Mouse (Mus musculus): Measurements from ENCODE around the gene Olfr506. TPM values are rescaled to one million over a fixed set of nuclear protein-coding genes. Genes with fewer than 3 reads are reported as not detected.

Gene Olfr506
- total and polyA plus RNA-seq, 3 experiments, result 0.04 TPM; not detected in 2

DNA sequence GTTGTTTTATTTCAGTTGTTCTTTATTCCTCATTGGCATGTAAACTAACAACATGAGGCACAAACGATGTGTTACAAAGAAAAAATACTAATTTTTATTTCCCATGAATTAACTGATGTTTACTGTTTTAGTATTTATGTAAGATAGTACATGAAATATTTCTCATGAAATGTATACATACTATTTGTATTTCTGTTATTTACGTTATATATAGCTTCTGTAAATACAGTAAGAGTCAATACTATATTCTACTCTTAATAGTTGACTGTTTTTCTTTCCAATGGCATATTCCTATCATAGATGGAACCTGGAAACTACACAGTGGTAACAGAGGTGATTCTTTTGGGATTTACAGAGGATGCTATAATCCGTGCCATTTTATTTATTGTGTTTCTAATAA is 19.1 kb downstream of the Olfr506 start, which contains the start of gene Olfr508:
Olfr508 (plus strand) TSS at position 301 of the 400 bp plus-strand sequence.
- no peaks in the 10 kb centered on the region for H3K9me3 ChIP-seq (replicated peaks; ENCODE audit: insufficient read depth, low read length)
- H3K4me3 ChIP-seq (ENCODE audit: control insufficient read depth in 1 of 2, insufficient read depth in 1 of 2, low read depth in 2 of 2, low read length in 2 of 2), result no peak within 1 kb of the TSS
- no peaks in the 10 kb centered on the region for H3K79me2 ChIP-seq (ENCODE audit: control insufficient read depth, insufficient read depth, low read length, poor library complexity)
- DNase-seq (ENCODE audit: low read depth, low spot score), result no peak
- no peak within 1 kb of the TSS for H3K9ac ChIP-seq (ENCODE audit: control insufficient read depth, low read depth, low read length, poor library complexity, severe bottlenecking)
- H3K4me1 ChIP-seq (ENCODE audit: control insufficient read depth in 1 of 2, insufficient read depth in 2 of 2, low read length in 2 of 2), result no peaks in the 10 kb centered on the region
- H3K27me3 ChIP-seq (ENCODE audit: control insufficient read depth in 1 of 2, insufficient read depth in 2 of 2, low read length in 2 of 2), result no peaks in the 10 kb centered on the region
- H3K27ac ChIP-seq (ENCODE audit: control insufficient read depth, low read depth, low read length), result no peak within 1 kb of the TSS
- H3K36me3 ChIP-seq (ENCODE audit: control insufficient read depth in 1 of 2, insufficient read depth in 2 of 2, low read length in 2 of 2), result no peaks in the 10 kb centered on the region
- no peak for TF ChIP-seq TAL1 (IDR thresholded peaks at IDR 0.05; ENCODE audit: low read length)
- TF ChIP-seq ZKSCAN1 (IDR thresholded peaks at IDR 0.05; ENCODE audit: low read depth, low read length), result no peak
- TF ChIP-seq POLR2AphosphoS5 (IDR thresholded peaks at IDR 0.05; ENCODE audit: borderline replicate concordance, low read depth, low read length), result no peak
- no peak for TF ChIP-seq MEF2A (IDR thresholded peaks at IDR 0.05; ENCODE audit: extremely low read depth, insufficient replicate concordance, low read depth, low read length, poor library complexity, severe bottlenecking)
- no peak for TF ChIP-seq MYC (IDR thresholded peaks at IDR 0.05; ENCODE audit: low read depth, low read length)
- TF ChIP-seq ELF1 (IDR thresholded peaks at IDR 0.05; ENCODE audit: low read depth, low read length), result no peak
- TF ChIP-seq UBTF (IDR thresholded peaks at IDR 0.05; ENCODE audit: borderline replicate concordance, insufficient read depth, low read depth, low read length), result no peak
- no peak for TF ChIP-seq ZMIZ1 (IDR thresholded peaks at IDR 0.05; ENCODE audit: low read depth, low read length)
- no peak for TF ChIP-seq POLR2A (IDR thresholded peaks at IDR 0.05; ENCODE audit: control insufficient read depth in 1 of 2, insufficient read depth in 1 of 2, low read depth in 1 of 2, low read length in 2 of 2, poor library complexity in 1 of 2)
- TF ChIP-seq ZNF384 (IDR thresholded peaks at IDR 0.05; ENCODE audit: low read depth, low read length), result no peak
- no peak for TF ChIP-seq POLR2AphosphoS2 (IDR thresholded peaks at IDR 0.05; ENCODE audit: low read length)
- no peak for TF ChIP-seq RCOR1 (IDR thresholded peaks at IDR 0.05; ENCODE audit: low read depth, low read length)
- TF ChIP-seq TCF12 (IDR thresholded peaks at IDR 0.05; ENCODE audit: low read depth, low read length), result no peak
- no peak for TF ChIP-seq MAFK (IDR thresholded peaks at IDR 0.05; ENCODE audit: borderline replicate concordance, low read depth, low read length)
- no peak for TF ChIP-seq SIN3A (IDR thresholded peaks at IDR 0.05; ENCODE audit: low read length)
- no peak for TF ChIP-seq GATA1 (IDR thresholded peaks at IDR 0.05; ENCODE audit: low read depth, low read length)

DNA sequence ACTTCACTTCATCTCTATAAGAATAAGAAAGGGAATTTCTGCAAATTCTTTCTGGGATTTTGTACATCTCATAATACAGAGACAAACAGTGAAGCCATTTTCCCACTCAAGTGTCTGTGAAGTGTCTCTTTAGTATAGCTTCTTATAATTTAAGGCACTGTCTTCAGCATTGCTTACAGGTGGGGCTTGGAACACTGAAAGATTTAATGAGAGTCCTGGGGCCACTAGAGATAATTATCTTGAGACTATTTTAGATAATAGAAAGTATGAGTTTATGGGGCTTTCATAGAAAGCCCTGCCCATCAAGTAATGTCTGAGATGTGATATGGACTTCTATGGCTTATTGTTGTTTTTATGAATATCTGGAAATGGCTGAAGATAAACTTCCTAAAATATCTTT is 41.2 kb downstream of the Olfr506 start, which contains the start of gene Olfr509:
Olfr509 (minus strand) TSS at position 101 of the 400 bp plus-strand sequence.
- H3K27ac ChIP-seq (ENCODE audit: control insufficient read depth, low read depth, low read length), result no peak within 1 kb of the TSS
- no peaks in the 10 kb centered on the region for H3K79me2 ChIP-seq (ENCODE audit: control insufficient read depth, insufficient read depth, low read length, poor library complexity)
- H3K4me1 ChIP-seq (ENCODE audit: control insufficient read depth in 1 of 2, insufficient read depth in 2 of 2, low read length in 2 of 2), result no peaks in the 10 kb centered on the region
- H3K4me3 ChIP-seq (ENCODE audit: control insufficient read depth in 1 of 2, insufficient read depth in 1 of 2, low read depth in 2 of 2, low read length in 2 of 2), result no peak within 1 kb of the TSS
- H3K27me3 ChIP-seq (ENCODE audit: control insufficient read depth in 1 of 2, insufficient read depth in 2 of 2, low read length in 2 of 2), result no peaks in the 10 kb centered on the region
- no peak for TF ChIP-seq RCOR1 (IDR thresholded peaks at IDR 0.05; ENCODE audit: low read depth, low read length)
- no peak for TF ChIP-seq USF2 (IDR thresholded peaks at IDR 0.05; ENCODE audit: borderline replicate concordance in 1 of 2, insufficient read depth in 1 of 2, low read depth in 1 of 2, low read length in 2 of 2)
- no peak for TF ChIP-seq GABPA (IDR thresholded peaks at IDR 0.05; ENCODE audit: low read depth, low read length)
- TF ChIP-seq CHD1 (IDR thresholded peaks at IDR 0.05; ENCODE audit: low read depth, low read length), result no peak
- TF ChIP-seq TCF12 (IDR thresholded peaks at IDR 0.05; ENCODE audit: low read depth, low read length), result no peak
- TF ChIP-seq ETS1 (IDR thresholded peaks at IDR 0.05; ENCODE audit: low read depth, low read length), result no peak
- TF ChIP-seq NELFE (IDR thresholded peaks at IDR 0.05; ENCODE audit: low read depth, low read length), result no peak
- TF ChIP-seq MAZ (IDR thresholded peaks at IDR 0.05; ENCODE audit: low read depth, low read length), result no peak
- no peak for TF ChIP-seq TAL1 (IDR thresholded peaks at IDR 0.05; ENCODE audit: low read length)
- no peak for TF ChIP-seq ZKSCAN1 (IDR thresholded peaks at IDR 0.05; ENCODE audit: low read depth, low read length)
- no peaks in the 10 kb centered on the region for H3K9me3 ChIP-seq (replicated peaks; ENCODE audit: insufficient read depth, low read length)
- no peak for DNase-seq (ENCODE audit: low read depth, low spot score)
- no peak within 1 kb of the TSS for H3K9ac ChIP-seq (ENCODE audit: control insufficient read depth, low read depth, low read length, poor library complexity, severe bottlenecking)
- no peaks in the 10 kb centered on the region for H3K36me3 ChIP-seq (ENCODE audit: control insufficient read depth in 1 of 2, insufficient read depth in 2 of 2, low read length in 2 of 2)

Data from MEL (cell line).